Comparison of ENCODE assay signal across 8 mouse cellular contexts in genomic region chr8:10438772-10439171, GRCm38 (mm10).
A peak's percentile ranks its signal among the peaks of the same experiment; 100 is the strongest.
DNase-seq lines count a peak whose midpoint lies in the region; ATAC-seq lines count a peak whose summit lies in the region.

No protein-coding gene starts in this region.

- intact Hi-C loops in left cerebral cortex, postnatal 10 days (cut with DNase I) = loop anchor here (5.0 kb wide), 2 partner anchors 569 to 749 kb away; partner anchors contain the start of gene Irs2

- no peak overlapping the region for H3K4me3 ChIP-seq in midbrain, embryonic 14.5 days (replicated peaks; ENCODE audit: low read depth, low read length)

- no peak overlapping the region for H3K9ac ChIP-seq in midbrain, embryonic 14.5 days (replicated peaks; ENCODE audit: low read length)

- H3K4me1 ChIP-seq in midbrain, embryonic 14.5 days (ENCODE audit: control insufficient read depth, insufficient read depth, low read length) = 0 out of 2 replicates have a peak, but pooled peaks cover 9% of the 10 kb centered on the region

- H3K4me2 ChIP-seq in midbrain, embryonic 14.5 days (ENCODE audit: low read length) = no peak overlapping the region

- H3K36me3 ChIP-seq in midbrain, embryonic 14.5 days (ENCODE audit: control insufficient read depth, insufficient read depth, low read length) = no peaks in the 10 kb centered on the region

- WGBS in midbrain, embryonic 14.5 days = 15% methylated on average over 11 of the region's 11 CpGs

- no peaks in the 10 kb centered on the region for H3K9me3 ChIP-seq in midbrain, embryonic 14.5 days (ENCODE audit: control insufficient read depth, low read length)

- no peaks in the 10 kb centered on the region for H3K27me3 ChIP-seq in midbrain, embryonic 14.5 days (ENCODE audit: control insufficient read depth, insufficient read depth, low read length)

- H3K27ac ChIP-seq in midbrain, embryonic 14.5 days (replicated peaks; ENCODE audit: low read depth, low read length) = no peak overlapping the region

- DNase-seq in adipocyte (ENCODE audit: low spot score) = peak; percentile 75
- DNase-seq in cerebellum, adult 9-11 months = peak; percentile 62
- DNase-seq in frontal cortex, postnatal 14 days (ENCODE audit: low spot score in 2 of 2) = peak; percentile 70 to 72
- DNase-seq in induced T-regulatory cell, adult 2 months (ENCODE audit: low read depth) = peak; percentile 62
- peak; percentile 69 for DNase-seq in left cerebral cortex, postnatal 10 days (ENCODE audit: extremely low spot score in 1 of 2, low spot score in 2 of 2)
- peak; percentile 90 for DNase-seq in midbrain, embryonic 14.5 days
- DNase-seq in skeletal muscle tissue, adult 2 months (ENCODE audit: low read depth, low spot score) = peak; percentile 36

- peak; percentile 37; the same call in 1 of the 2 replicates for ATAC-seq in midbrain, embryonic 14.5 days (ENCODE audit: low FRiP score, low TSS enrichment)
- ATAC-seq in erythroid progenitor cell, adult 5-6 weeks (replicated peaks; ENCODE audit: low FRiP score, poor library complexity, severe bottlenecking) = no peak

Comparison
In these comparisons a context has a peak if more than half of its experiments do, and no peak if none do; other contexts are left out.
1. DNase-seq: peak in every context shown above with its lines; median percentile 90 in midbrain, embryonic 14.5 days; 75 in adipocyte; 71 in frontal cortex, postnatal 14 days; 69 in left cerebral cortex, postnatal 10 days; 62 in cerebellum, adult 9-11 months; 62 in induced T-regulatory cell, adult 2 months; 36 in skeletal muscle tissue, adult 2 months.